Mouse (Mus musculus): ENCODE results near the gene Vmn1r155. TPM values are rescaled to one million over a fixed set of nuclear protein-coding genes. Genes with fewer than 3 reads are reported as not detected.
"Not testable (repeated sequence)": the region's sequence is repeated elsewhere in the genome, so short reads cannot be mapped to it uniquely, and the experiment has no call there.

Vmn1r155 gene
- not detected in 2 replicates for polyA plus RNA-seq (2015; fragmentation: Nextera tagmentation; extraction: Ambion mirVana)

- not testable (repeated sequence) for H3K27ac ChIP-seq (ENCODE audit: low read length); H3K9ac ChIP-seq (ENCODE audit: low read depth, low read length); H3K36me3 ChIP-seq (ENCODE audit: control insufficient read depth, insufficient read depth); H3K4me3 ChIP-seq (ENCODE audit: low read depth, low read length); H3K4me1 ChIP-seq (ENCODE audit: control insufficient read depth, low read depth, low read length); H3K27me3 ChIP-seq (ENCODE audit: control insufficient read depth, insufficient read depth, low read depth, low read length); ATAC-seq (ENCODE audit: low read depth); H3K9me3 ChIP-seq (replicated peaks; ENCODE audit: control insufficient read depth, low read length); H3K4me2 ChIP-seq (ENCODE audit: low read depth, low read length)
- no CpG with 5 or more reads among the region's 3 CpGs for WGBS (ENCODE audit: insufficient replicate concordance)
These were observed at the start of gene Vmn1r155 for GRCm38 (mm10) chr7:22657718-22658117. Gene Vmn1r155, plus strand, starts transcription at chr7:22658018.

- no CpG with 5 or more reads among the region's 2 CpGs for WGBS (ENCODE audit: insufficient replicate concordance)
- not testable (repeated sequence) for H3K27me3 ChIP-seq (ENCODE audit: control insufficient read depth, insufficient read depth, low read depth, low read length); H3K9ac ChIP-seq (ENCODE audit: low read depth, low read length); H3K27ac ChIP-seq (ENCODE audit: low read length); H3K36me3 ChIP-seq (ENCODE audit: control insufficient read depth, insufficient read depth); H3K4me2 ChIP-seq (ENCODE audit: low read depth, low read length); H3K4me1 ChIP-seq (ENCODE audit: control insufficient read depth, low read depth, low read length); H3K4me3 ChIP-seq (ENCODE audit: low read depth, low read length); ATAC-seq (ENCODE audit: low read depth); H3K9me3 ChIP-seq (replicated peaks; ENCODE audit: control insufficient read depth, low read length)
These were observed 34.4 kb downstream of the Vmn1r155 start, which contains the start of gene Gm8693 for GRCm38 (mm10) chr7:22692217-22692616. Gene Gm8693, minus strand, starts transcription at chr7:22692317.

Other genes with a start within 250 kb of the Vmn1r155 start
- not detected in 2 replicates for gene Vmn1r148, start 244.4 kb upstream of the Vmn1r155 start, polyA plus RNA-seq (2015; fragmentation: Nextera tagmentation; extraction: Ambion mirVana)
- not detected in 2 replicates for gene Vmn1r149, start 219.8 kb upstream of the Vmn1r155 start, polyA plus RNA-seq (2015; fragmentation: Nextera tagmentation; extraction: Ambion mirVana)
- not detected in 2 replicates for gene Gm10665, start 193.9 kb upstream of the Vmn1r155 start, polyA plus RNA-seq (2015; fragmentation: Nextera tagmentation; extraction: Ambion mirVana)
- not detected in 2 replicates for gene Vmn1r151, start 158.3 kb upstream of the Vmn1r155 start, polyA plus RNA-seq (2015; fragmentation: Nextera tagmentation; extraction: Ambion mirVana)
- gene Vmn1r152, start 135.1 kb upstream of the Vmn1r155 start, polyA plus RNA-seq (2015; fragmentation: Nextera tagmentation; extraction: Ambion mirVana): not detected in 2 replicates
- gene Gm8677, start 123.1 kb upstream of the Vmn1r155 start, polyA plus RNA-seq (2015; fragmentation: Nextera tagmentation; extraction: Ambion mirVana): not detected in 2 replicates
- not detected in 2 replicates for gene Gm4201, start 92.7 kb upstream of the Vmn1r155 start, polyA plus RNA-seq (2015; fragmentation: Nextera tagmentation; extraction: Ambion mirVana)
- not detected in 2 replicates for gene Gm4565, start 69.9 kb upstream of the Vmn1r155 start, polyA plus RNA-seq (2015; fragmentation: Nextera tagmentation; extraction: Ambion mirVana)
- gene Gm8693, start 34.3 kb downstream of the Vmn1r155 start, polyA plus RNA-seq (2015; fragmentation: Nextera tagmentation; extraction: Ambion mirVana): not detected in 2 replicates
- not detected in 2 replicates for gene Gm4567, start 61.7 kb downstream of the Vmn1r155 start, polyA plus RNA-seq (2015; fragmentation: Nextera tagmentation; extraction: Ambion mirVana)
- gene Vmn1r157, start 103.7 kb downstream of the Vmn1r155 start, polyA plus RNA-seq (2015; fragmentation: Nextera tagmentation; extraction: Ambion mirVana): not detected in 2 replicates
- gene Vmn1r158, start 132.8 kb downstream of the Vmn1r155 start, polyA plus RNA-seq (2015; fragmentation: Nextera tagmentation; extraction: Ambion mirVana): not detected in 2 replicates
- gene Vmn1r159, start 185.6 kb downstream of the Vmn1r155 start, polyA plus RNA-seq (2015; fragmentation: Nextera tagmentation; extraction: Ambion mirVana): not detected in 2 replicates
- gene Vmn1r160, start 213.2 kb downstream of the Vmn1r155 start, polyA plus RNA-seq (2015; fragmentation: Nextera tagmentation; extraction: Ambion mirVana): not detected in 2 replicates